Mouse (Mus musculus) thymus, adult 2 months (tissue): Measurements from ENCODE around the gene Dck.

ENCODE experiments used
- CTCF ChIP-seq: fragments of 200-500 bp; IDR thresholded peaks from 2 replicates; pipeline ENCODE4 v1.5.1; 2012; ENCODE audit warnings: mild to moderate bottlenecking, control low read depth, low read length, moderate library complexity, borderline replicate concordance; ENCODE audit not compliant: control insufficient read depth, poor library complexity, insufficient read depth; ENCODE audit errors: extremely low read depth
- POLR2A ChIP-seq: fragments of 200-500 bp; IDR thresholded peaks from 2 replicates; pipeline ENCODE4 v1.6.1; 2012; ENCODE audit warnings: mild to moderate bottlenecking, low read length, control low read depth, moderate library complexity; ENCODE audit not compliant: control insufficient read depth, poor library complexity, insufficient read depth; ENCODE audit errors: extremely low read depth

DNA sequence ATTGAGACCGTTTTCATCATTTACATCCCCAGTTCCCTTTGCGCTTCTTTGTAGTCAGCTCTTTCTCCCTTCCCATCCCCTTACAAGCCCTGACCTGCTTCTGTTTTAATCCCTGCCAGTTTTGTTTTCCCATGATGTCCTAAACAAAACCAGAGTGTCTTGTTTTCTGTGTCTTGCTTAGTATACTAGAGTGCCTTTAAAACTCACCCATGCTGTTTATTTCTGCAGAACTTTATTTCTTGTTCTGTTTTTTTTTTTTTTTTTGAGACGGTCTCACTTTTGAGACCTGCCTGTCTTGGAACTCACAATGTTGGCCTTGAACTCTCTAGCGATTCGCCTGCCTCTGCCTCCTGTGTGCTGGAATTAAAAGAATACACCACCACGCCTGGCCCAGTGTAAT is 791 bp downstream of the Dck start:
- no peak for TF ChIP-seq CTCF
- no peak for TF ChIP-seq POLR2A
